Mouse (Mus musculus) olfactory bulb, adult 2 months (tissue): ENCODE data around the gene Sh3tc1. TPM values are rescaled to one million over a fixed set of nuclear protein-coding genes. Genes with fewer than 3 reads are reported as not detected.

Source experiments
- H3K27ac ChIP-seq: fragments of 200-500 bp; 2 replicates; pipeline ENCODE4 v1.5.1; 2012; ENCODE audit warnings: low read depth, low read length; ENCODE audit not compliant: insufficient read depth
- H3K4me1 ChIP-seq: fragments of 200-500 bp; 2 replicates; pipeline ENCODE4 v1.6.1; 2012; ENCODE audit warnings: low read length; ENCODE audit not compliant: control insufficient read depth, insufficient read depth
- H3K4me3 ChIP-seq: fragments of 200-500 bp; 2 replicates; pipeline ENCODE4 v1.5.1; 2012; ENCODE audit warnings: mild to moderate bottlenecking, low read depth, low read length, moderate library complexity; ENCODE audit not compliant: insufficient read depth
- CTCF ChIP-seq: fragments of 200-500 bp; IDR thresholded peaks from 2 replicates; pipeline ENCODE4 v1.5.1; 2012; ENCODE audit warnings: low read depth, mild to moderate bottlenecking, low read length, moderate library complexity; ENCODE audit not compliant: insufficient read depth
- POLR2A ChIP-seq: fragments of 200-500 bp; IDR thresholded peaks from 2 replicates; pipeline ENCODE4 v1.6.1; 2012; ENCODE audit warnings: mild to moderate bottlenecking, low read depth, low read length, moderate library complexity; ENCODE audit not compliant: insufficient read depth
- WGBS: fragments of 180-500 bp; shearing (Covaris S2); methylation state at CpG from one replicate; pipeline ENCODE4 v1.1.7; 2018; 5-methylcytosine and 5-hydroxymethylcytosine counted together
- polyA plus RNA-seq: library from polyadenylated mRNA; stranded (reverse); fragments of >200 nt; gene quantifications from 2 replicates; pipeline ENCODE4 v1.2.4, GENCODE M21; 2012; ENCODE audit warnings: low replicate concordance; ENCODE audit not compliant: missing spikeins, insufficient read depth, insufficient read length

The Sh3tc1 gene
- polyA plus RNA-seq, 1 experiment = not detected

DNA sequence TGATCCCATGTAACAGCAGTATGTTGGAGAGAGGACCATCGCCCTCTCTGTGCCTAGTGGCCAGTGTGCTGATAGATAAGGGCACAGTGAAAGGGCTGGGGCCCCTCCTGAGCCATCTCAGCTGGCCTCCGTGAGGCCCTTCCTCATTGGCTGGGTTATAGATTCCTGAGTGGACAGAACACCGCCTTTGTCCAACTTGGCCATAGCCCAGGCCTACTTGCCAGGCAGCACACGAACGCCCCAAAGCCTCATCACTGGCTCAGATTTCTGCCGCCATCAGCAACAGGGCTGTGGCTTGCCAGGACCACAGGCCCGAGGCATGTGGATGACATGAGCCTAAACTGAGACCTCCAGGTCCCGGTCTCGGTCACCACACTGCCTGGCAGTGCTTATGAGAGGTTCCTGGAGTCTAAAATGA lies 68.3 kb downstream of the Sh3tc1 start:
- 59% methylated on average over 9 of the region's 9 CpGs for WGBS
- Histone ChIP-seq H3K27ac (no peak overlapping the region), H3K4me3 (no peak overlapping the region), H3K4me1 (peaks cover 31% of the 10 kb centered on the region)
- TF ChIP-seq CTCF (no peak), POLR2A (no peak)

DNA sequence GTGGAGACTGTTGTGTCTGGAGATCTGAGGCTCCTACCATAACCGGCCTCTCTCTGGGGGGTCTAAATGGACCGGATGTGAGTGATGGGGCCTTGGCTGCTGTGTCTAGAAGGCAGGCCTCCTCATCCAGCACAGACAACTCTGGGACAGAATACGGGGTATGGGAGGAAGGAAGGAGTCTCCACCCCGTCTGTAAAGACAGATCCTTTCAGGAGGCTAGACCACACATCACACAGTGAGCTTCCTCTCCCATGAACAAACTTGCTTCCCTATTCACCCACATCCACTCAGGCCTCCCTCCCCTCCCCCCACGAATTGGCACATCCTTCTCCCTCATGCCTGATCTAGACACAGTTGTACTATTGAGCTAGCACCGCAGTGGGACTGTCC lies 69.4 kb downstream of the Sh3tc1 start:
- no peak overlapping the region for H3K4me3 ChIP-seq
- WGBS = 63% methylated on average over 6 of the region's 6 CpGs
- H3K27ac ChIP-seq = no peak overlapping the region
- H3K4me1 ChIP-seq = peaks cover 31% of the 10 kb centered on the region
- TF ChIP-seq POLR2A (no peak), CTCF (no peak)

DNA sequence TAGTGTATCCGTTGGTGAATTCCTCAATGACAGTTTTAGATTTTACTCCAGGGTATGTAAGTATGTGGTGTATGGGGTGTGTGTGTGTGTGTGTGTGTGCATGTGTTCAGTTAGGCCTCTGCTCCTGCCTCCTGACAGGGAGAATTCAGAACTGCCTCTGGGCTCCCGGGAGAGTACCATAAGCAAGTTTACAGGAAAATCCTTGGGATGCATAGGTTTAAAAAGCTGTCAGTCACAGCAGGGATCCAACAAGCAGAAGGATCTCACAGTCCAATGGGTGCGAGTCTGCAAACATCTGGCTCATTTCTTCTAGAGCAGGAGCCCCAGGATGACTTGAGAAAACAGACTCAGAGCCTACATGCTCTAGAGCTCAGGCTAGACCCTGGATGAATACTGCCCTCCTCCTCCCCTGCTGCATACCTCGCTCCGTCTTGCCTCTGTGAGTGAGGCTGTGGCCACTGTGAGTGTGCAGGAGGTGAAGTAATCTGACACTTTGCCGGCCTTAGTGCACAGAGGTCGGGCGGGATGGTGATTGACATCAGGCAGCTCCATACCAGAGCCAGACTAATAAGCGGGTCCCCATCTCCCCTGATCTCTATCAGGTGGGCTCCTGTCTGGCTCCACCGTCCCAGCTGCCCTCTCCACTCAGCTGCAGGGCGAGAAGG lies 69.9 kb downstream of the Sh3tc1 start:
- H3K27ac ChIP-seq = no peak overlapping the region
- TF ChIP-seq POLR2A = no peak
- TF ChIP-seq CTCF = no peak

DNA sequence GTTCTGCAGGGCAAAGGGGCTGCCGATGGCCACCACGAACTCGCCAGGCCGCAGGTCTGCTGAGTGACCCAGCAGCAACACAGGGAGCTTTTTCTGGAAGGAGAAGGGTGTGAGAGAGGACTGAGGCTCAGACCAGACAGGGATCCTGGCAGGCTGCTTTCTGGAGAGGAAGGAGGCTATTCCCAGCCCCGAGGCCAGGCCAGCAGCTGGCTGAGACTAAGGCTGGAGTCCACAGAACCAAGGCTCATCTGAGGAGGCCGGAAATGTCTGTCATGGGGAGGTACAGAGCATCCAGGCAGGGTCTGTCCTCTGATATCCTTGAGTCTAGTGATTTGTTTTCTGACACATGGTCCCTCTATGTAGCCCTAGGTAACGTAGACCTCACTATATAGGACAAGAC lies 73.6 kb downstream of the Sh3tc1 start:
- peaks cover 8% of the 10 kb centered on the region; the same call in 1 of the 2 replicates for H3K4me1 ChIP-seq
- 86% methylated on average over 7 of the region's 7 CpGs for WGBS
- no peak overlapping the region for H3K4me3 ChIP-seq
- H3K27ac ChIP-seq = no peak overlapping the region
- TF ChIP-seq POLR2A (no peak), CTCF (no peak)

More for the DNA sequence above, 69.9 kb downstream of the Sh3tc1 start:
- 67% methylated on average over 11 of the region's 11 CpGs for WGBS
- Histone ChIP-seq H3K4me1 (peaks cover 31% of the 10 kb centered on the region), H3K4me3 (no peak overlapping the region)

DNA sequence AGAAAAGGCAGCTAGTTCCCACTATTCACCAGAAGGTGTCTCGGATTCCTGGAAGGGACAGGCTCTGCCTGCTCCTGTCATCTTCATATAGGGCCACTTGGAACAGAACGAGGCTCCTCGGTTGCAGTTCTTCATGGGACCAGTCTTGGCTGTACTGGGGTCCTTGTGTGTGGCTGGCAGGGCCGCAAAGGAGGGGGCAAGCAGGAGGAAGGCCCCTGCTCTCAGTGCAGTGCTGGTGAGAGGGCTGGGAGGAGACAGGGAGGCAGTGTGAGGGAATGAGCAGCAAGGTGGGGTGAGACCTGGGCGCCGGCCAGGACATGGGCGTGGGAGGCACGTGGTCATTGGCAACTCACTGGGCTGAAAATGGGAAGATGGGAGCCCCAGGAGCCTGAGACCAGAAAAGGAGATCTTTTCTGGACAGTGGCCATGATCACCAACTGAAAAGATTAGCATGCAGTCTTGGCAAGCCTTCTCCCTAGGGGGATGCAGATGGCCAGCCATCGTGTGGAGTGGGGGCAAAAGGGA lies 77.7 kb downstream of the Sh3tc1 start:
- no peak overlapping the region for H3K27ac ChIP-seq

DNA sequence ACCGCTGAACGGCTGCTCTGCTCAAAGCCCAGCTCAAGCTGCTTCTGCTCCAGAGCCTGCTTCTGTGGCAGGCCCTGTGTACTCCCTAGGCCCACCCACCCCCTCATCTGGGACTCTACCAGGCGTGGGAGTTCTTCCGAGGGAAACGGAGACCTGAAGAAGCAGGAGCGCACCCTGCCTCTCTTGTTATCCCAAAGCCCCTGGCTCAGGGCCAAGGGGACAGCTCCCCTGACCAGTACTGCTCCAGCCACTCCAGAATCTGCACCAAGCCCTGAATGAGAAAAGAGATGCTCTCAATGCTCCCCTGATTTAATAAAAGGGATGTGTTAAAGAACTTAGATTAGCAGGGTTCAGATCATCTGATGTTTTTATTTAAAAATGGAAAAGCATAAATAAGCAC lies 78.6 kb downstream of the Sh3tc1 start:
- TF ChIP-seq POLR2A = no peak
- no peak for TF ChIP-seq CTCF
- WGBS = 44% methylated on average over 6 of the region's 6 CpGs
- Histone ChIP-seq H3K4me3 (no peak overlapping the region), H3K27ac (no peak overlapping the region), H3K4me1 (peaks cover 5% of the 10 kb centered on the region; the same call in 1 of the 2 replicates)

More for the DNA sequence above, 77.7 kb downstream of the Sh3tc1 start:
- TF ChIP-seq CTCF = no peak
- no peak for TF ChIP-seq POLR2A
- Histone ChIP-seq H3K4me1 (peaks cover 5% of the 10 kb centered on the region; the same call in 1 of the 2 replicates), H3K4me3 (no peak overlapping the region)
- WGBS = 75% methylated on average over 9 of the region's 9 CpGs

DNA sequence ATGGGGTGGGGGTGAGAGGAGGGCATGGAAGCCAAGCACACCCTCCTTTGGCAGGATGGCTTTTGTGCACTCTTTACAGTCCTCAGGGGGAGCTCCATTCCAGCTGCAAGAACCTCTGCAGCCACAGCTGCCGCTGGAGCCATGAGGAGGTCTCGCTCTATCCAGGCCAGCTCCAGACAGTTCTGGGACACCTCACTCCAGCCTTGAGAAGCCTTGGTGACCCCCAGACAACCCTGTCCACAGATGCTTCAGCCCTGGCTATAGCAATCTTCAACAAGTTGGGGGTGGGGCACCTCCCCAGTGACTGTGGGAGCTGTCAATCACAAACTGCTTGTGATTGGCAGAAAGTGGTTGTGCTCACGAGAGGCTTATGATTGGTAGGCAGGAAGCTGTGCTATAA lies 80.3 kb downstream of the Sh3tc1 start:
- H3K27ac ChIP-seq = no peak overlapping the region
- 74% methylated on average over 3 of the region's 3 CpGs for WGBS
- H3K4me1 ChIP-seq = peaks cover 5% of the 10 kb centered on the region; the same call in 1 of the 2 replicates
- H3K4me3 ChIP-seq = no peak overlapping the region
- TF ChIP-seq CTCF (no peak), POLR2A (no peak)

DNA sequence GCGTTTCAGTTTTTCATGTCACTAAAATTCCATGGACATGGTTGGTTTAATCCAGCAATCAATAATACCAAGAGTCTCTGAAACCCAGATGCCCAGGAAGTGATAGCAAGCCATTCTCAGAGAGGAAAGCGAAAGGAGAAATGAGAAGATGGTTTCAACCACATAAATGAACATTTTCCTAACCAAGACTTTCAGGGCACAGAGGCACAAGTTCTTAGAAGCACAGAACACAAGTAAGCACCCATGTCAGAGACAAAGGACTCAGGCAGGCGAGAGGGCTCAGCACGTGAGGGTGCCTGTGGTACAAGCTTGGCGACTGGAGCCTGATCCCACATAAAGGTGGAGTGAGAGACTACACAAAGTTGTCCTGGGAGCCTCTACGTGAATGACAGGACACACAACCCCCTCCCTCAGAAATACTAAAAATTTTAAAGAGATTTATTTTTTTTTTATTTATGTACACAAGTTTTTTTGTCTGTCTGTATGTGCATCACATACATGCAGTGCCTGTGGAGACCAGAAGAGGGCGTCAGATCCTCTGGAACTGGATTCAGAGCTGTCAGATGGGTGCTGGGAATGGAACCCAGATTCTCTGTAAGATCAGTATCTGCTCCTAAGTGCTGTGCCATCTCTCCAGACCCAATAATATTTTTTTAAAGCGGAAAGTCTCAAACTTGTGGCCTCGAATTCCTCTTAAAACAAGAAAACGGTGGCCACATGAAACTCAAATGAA lies 83.9 kb downstream of the Sh3tc1 start:
- Histone ChIP-seq H3K4me3 (no peak overlapping the region), H3K4me1 (no peaks in the 10 kb centered on the region), H3K27ac (no peak overlapping the region)
- TF ChIP-seq CTCF = no peak
- TF ChIP-seq POLR2A = no peak
- 89% methylated on average over 10 of the region's 10 CpGs for WGBS
